Mouse (Mus musculus): ENCODE results near the gene Gp1ba.

DNA sequence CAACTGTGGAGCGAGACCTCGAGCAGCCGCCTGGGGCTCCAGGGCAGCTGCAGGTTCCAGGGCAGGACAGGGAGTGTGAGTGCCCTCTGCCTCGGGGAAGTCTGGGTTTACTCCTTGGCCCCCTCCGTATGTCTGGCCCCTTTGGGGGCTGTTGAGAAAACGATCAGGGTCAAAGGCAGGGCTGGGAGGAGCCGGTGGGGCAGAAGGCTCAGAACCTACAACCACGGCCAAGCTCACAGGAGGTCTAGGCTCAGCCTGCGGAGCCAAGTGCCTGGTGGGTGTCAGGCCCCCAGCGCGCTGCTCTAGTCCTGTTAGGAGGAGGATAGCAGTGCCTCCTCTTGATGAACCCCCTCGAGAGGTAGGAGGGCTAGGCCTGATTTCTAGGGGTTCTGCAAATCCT, 42.2 kb downstream of the Gp1ba start:
- no peak for TF ChIP-seq CTCF (IDR thresholded peaks at IDR 0.05; ENCODE audit: low read depth)
- no peak for TF ChIP-seq EP300 (IDR thresholded peaks at IDR 0.05; ENCODE audit: low read depth)

Data from heart, postnatal 0 days (tissue).